Mouse (Mus musculus) CH12.LX (cell line): ENCODE data around the gene Slc7a7. TPM values are rescaled to one million over a fixed set of nuclear protein-coding genes. Genes with fewer than 3 reads are reported as not detected.

Source experiments
- DNase-seq: peaks from one replicate; pipeline ENCODE4 v3.0.0-alpha.2; 2013; ENCODE audit errors: extremely low read depth
- H3K27ac ChIP-seq: 2 replicates; pipeline ENCODE4 v1.5.1; 2012; ENCODE audit warnings: low read depth, mild to moderate bottlenecking, control low read depth, moderate library complexity; ENCODE audit not compliant: insufficient read depth
- H3K27me3 ChIP-seq: replicated peaks from 2 replicates; pipeline ENCODE3; 2012; ENCODE audit warnings: inconsistent platforms
- H3K36me3 ChIP-seq, 2 experiments: replicated peaks in 1 of 2; 2 replicates each; pipeline versions ENCODE3 to v1.6.1; 2012; ENCODE audit warnings: inconsistent platforms in 1 of 2, low read length in 1 of 2, mild to moderate bottlenecking in 1 of 2, mixed read lengths in 1 of 2, moderate library complexity in 1 of 2; ENCODE audit not compliant: control insufficient read depth in 1 of 2, insufficient read depth in 1 of 2
- H3K4me1 ChIP-seq, 2 experiments: 2 replicates each; pipeline ENCODE4 v1.6.1; 2012; ENCODE audit warnings: inconsistent platforms in 1 of 2, moderate library complexity in 1 of 2; ENCODE audit not compliant: insufficient read depth in 2 of 2, control insufficient read depth in 1 of 2
- H3K4me2 ChIP-seq: 2 replicates; pipeline ENCODE4 v1.6.1; 2012; ENCODE audit warnings: low read depth, mild to moderate bottlenecking, control low read depth; ENCODE audit not compliant: poor library complexity, insufficient read depth, severe bottlenecking
- H3K4me3 ChIP-seq, 3 experiments: fragments of 150-350 bp in 1 of 3; sonication (generic) in 1 of 3; replicated peaks in 1 of 3; 2 replicates each; pipeline versions ENCODE3 to v1.5.1; 2011 to 2012; ENCODE audit warnings: low read depth in 2 of 3, low read length in 2 of 3, mild to moderate bottlenecking in 2 of 3, moderate library complexity in 2 of 3, control low read depth in 1 of 3, improper control_type of control experiment in 1 of 3, inconsistent platforms in 1 of 3, mixed read lengths in 1 of 3; ENCODE audit not compliant: poor library complexity in 1 of 3
- H3K79me2 ChIP-seq: replicated peaks from 2 replicates; pipeline ENCODE4 v1.6.1; 2012; ENCODE audit warnings: mild to moderate bottlenecking, moderate library complexity; ENCODE audit not compliant: control insufficient read depth, poor library complexity, insufficient read depth, severe bottlenecking; ENCODE audit errors: extremely low read depth
- H3K9ac ChIP-seq: 2 replicates; pipeline ENCODE4 v1.6.1; 2012; ENCODE audit warnings: low read depth, mild to moderate bottlenecking, control low read depth, moderate library complexity; ENCODE audit not compliant: insufficient read depth
- H3K9me3 ChIP-seq: replicated peaks from 2 replicates; pipeline ENCODE3; 2012; ENCODE audit warnings: low read length, inconsistent platforms, mixed read lengths
- CTCF ChIP-seq, 2 experiments: IDR thresholded peaks in 1 of 2; conservative IDR thresholded peaks in 1 of 2; 2 replicates each; pipeline ENCODE4 v1.5.1; 2011 to 2012; ENCODE audit warnings: low read depth in 2 of 2, low read length in 2 of 2, improper control_type of control experiment in 1 of 2, inconsistent platforms in 1 of 2, mild to moderate bottlenecking in 1 of 2, moderate library complexity in 1 of 2
- E2F4 ChIP-seq: IDR thresholded peaks from 2 replicates; pipeline ENCODE4 v1.6.1; 2011; ENCODE audit warnings: low read depth, low read length, improper control_type of control experiment; ENCODE audit not compliant: insufficient replicate concordance
- ELF1 ChIP-seq: IDR thresholded peaks from 2 replicates; pipeline ENCODE4 v1.6.1; 2014; ENCODE audit warnings: low read depth, mild to moderate bottlenecking, inconsistent platforms, low read length, improper control_type of control experiment
- HCFC1 ChIP-seq: IDR thresholded peaks from 2 replicates; pipeline ENCODE4 v1.6.1; 2012; ENCODE audit warnings: low read depth, mild to moderate bottlenecking, inconsistent platforms, low read length, improper control_type of control experiment
- IRF4 ChIP-seq: IDR thresholded peaks from 2 replicates; pipeline ENCODE4 v1.6.1; 2014; ENCODE audit warnings: low read depth, mild to moderate bottlenecking, inconsistent platforms, low read length, improper control_type of control experiment
- JUN ChIP-seq: IDR thresholded peaks from 2 replicates; pipeline ENCODE4 v1.6.1; 2011; ENCODE audit warnings: low read depth, mild to moderate bottlenecking, low read length, improper control_type of control experiment, moderate library complexity; ENCODE audit not compliant: insufficient read depth
- MAFK ChIP-seq: IDR thresholded peaks from 2 replicates; pipeline ENCODE4 v1.6.1; 2011; ENCODE audit warnings: low read length, improper control_type of control experiment; ENCODE audit not compliant: insufficient replicate concordance
- MAZ ChIP-seq: IDR thresholded peaks from 2 replicates; pipeline ENCODE4 v1.6.1; 2012; ENCODE audit warnings: low read depth, mild to moderate bottlenecking, inconsistent platforms, low read length, improper control_type of control experiment, moderate library complexity
- MXI1 ChIP-seq: IDR thresholded peaks from 2 replicates; pipeline ENCODE4 v1.6.1; 2011; ENCODE audit warnings: mild to moderate bottlenecking, low read depth, low read length, improper control_type of control experiment
- PAX5 ChIP-seq: IDR thresholded peaks from 2 replicates; pipeline ENCODE4 v1.6.1; 2012; ENCODE audit warnings: low read length, inconsistent platforms, mixed read lengths
- RAD21 ChIP-seq: IDR thresholded peaks from 2 replicates; pipeline ENCODE4 v1.6.1; 2011; ENCODE audit warnings: low read depth, mild to moderate bottlenecking, low read length, improper control_type of control experiment, moderate library complexity
- SIN3A ChIP-seq: IDR thresholded peaks from 2 replicates; pipeline ENCODE4 v1.6.1; 2012; ENCODE audit warnings: low read length, improper control_type of control experiment, inconsistent platforms
- SMC3 ChIP-seq: IDR thresholded peaks from 2 replicates; pipeline ENCODE4 v1.6.1; 2011; ENCODE audit warnings: low read depth, low read length, improper control_type of control experiment
- TBP ChIP-seq: conservative IDR thresholded peaks from 2 replicates; pipeline ENCODE4 v1.6.1; 2011; ENCODE audit warnings: low read depth, low read length, improper control_type of control experiment
- UBTF ChIP-seq: IDR thresholded peaks from 2 replicates; pipeline ENCODE4 v1.6.1; 2012; ENCODE audit warnings: low read depth, mild to moderate bottlenecking, inconsistent platforms, low read length, improper control_type of control experiment, moderate library complexity
- USF1 ChIP-seq: IDR thresholded peaks from 2 replicates; pipeline ENCODE4 v1.6.1; 2014; ENCODE audit warnings: low read depth, mild to moderate bottlenecking, inconsistent platforms, low read length, improper control_type of control experiment
- USF2 ChIP-seq: conservative IDR thresholded peaks from 2 replicates; pipeline ENCODE4 v1.6.1; 2011; ENCODE audit warnings: low read depth, low read length, improper control_type of control experiment
- ZMIZ1 ChIP-seq: IDR thresholded peaks from 2 replicates; pipeline ENCODE4 v1.6.1; 2012; ENCODE audit warnings: low read depth, mild to moderate bottlenecking, inconsistent platforms, low read length, improper control_type of control experiment
- dilution Hi-C: fragments of 300-500 bp; cut with MboI; formaldehyde crosslinking; loops from 2 replicates; pipeline ENCODE4 v1.14.3; 2020; ENCODE audit warnings: low sequenced_read_pairs; ENCODE audit not compliant: extremely low pct_unique_long_range_greater_than_20kb, extremely low pct_ligation_motif_present
- in situ Hi-C: fragments of 300-500 bp; cut with MboI; formaldehyde crosslinking; loops from 3 replicates; pipeline ENCODE4 v1.14.3; 2019; ENCODE audit warnings: low sequenced_read_pairs, low pct_ligation_motif_present, low pct_unique_long_range_greater_than_20kb, mixed read lengths
- polyA plus RNA-seq: library from polyadenylated mRNA; unstranded; fragments of >175 nt; gene quantifications from 2 replicates; pipeline ENCODE4 v1.2.1, GENCODE M21; 2012; ENCODE audit warnings: low read depth; ENCODE audit not compliant: insufficient read length
- total RNA-seq, 2 experiments: library from RNA; depleted of rRNA; stranded (reverse); fragments of 300-350 nt in 1 of 2; fragments of >200 nt in 1 of 2; gene quantifications; 2 replicates each; pipeline ENCODE4 v1.2.3; 2012 to 2014

Gene Slc7a7
- total and polyA plus RNA-seq, 3 experiments = 27.8 to 50.4 (median 45.4) TPM

DNA sequence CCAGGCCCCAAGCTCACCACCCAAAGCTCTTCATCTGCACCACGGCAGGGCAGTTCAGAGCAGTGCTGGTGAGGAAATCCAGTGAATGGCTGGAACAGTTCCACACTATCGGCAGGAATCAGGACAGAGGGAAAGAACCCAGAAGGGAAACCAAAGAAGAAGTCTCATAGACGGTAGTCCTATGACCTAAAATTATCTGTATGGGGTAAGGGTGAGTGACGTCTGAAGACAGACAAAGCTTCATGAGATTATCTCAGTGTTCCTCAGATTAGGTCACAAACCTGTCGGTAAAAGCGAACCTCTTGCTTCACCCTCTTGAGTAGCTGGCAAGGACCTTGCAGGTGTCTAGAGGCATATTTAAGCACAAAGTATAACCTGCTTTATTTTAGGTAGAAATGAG, 40.4 kb downstream of the Slc7a7 start:
- H3K9ac ChIP-seq = no peak overlapping the region
- H3K9me3 ChIP-seq = no peaks in the 10 kb centered on the region
- dilution Hi-C loops = no loop called here
- H3K4me1 ChIP-seq = peaks cover 4 to 49% of the 10 kb centered on the region in 2 experiments; a peak in 3 of 4 replicates
- peaks cover 11% of the 10 kb centered on the region; the same call in 1 of the 2 replicates for H3K79me2 ChIP-seq
- H3K4me2 ChIP-seq = no peak overlapping the region
- H3K36me3 ChIP-seq = peaks cover 31 to 75% of the 10 kb centered on the region in 2 experiments
- no peak overlapping the region for H3K4me3 ChIP-seq
- no peaks in the 10 kb centered on the region for H3K27me3 ChIP-seq
- TF ChIP-seq USF1 (no peak), E2F4 (no peak), SMC3 (no peak), SIN3A (no peak), MXI1 (no peak), PAX5 (no peak), UBTF (no peak), MAFK (no peak), TBP (no peak), USF2 (no peak), JUN (no peak), MAZ (no peak)
- DNase-seq = no peak
- in situ Hi-C loops = no loop called here
- H3K27ac ChIP-seq = no peak overlapping the region

- Histone ChIP-seq H3K79me2 (peaks cover 7% of the 10 kb centered on the region; the same call in 1 of the 2 replicates), H3K9me3 (peaks cover 4% of the 10 kb centered on the region), H3K27me3 (no peaks in the 10 kb centered on the region), H3K4me3 (no peak overlapping the region), H3K9ac (no peak overlapping the region), H3K27ac (no peak overlapping the region), H3K36me3 (peaks cover 40 to 75% of the 10 kb centered on the region in 2 experiments), H3K4me1 (peaks cover 4 to 39% of the 10 kb centered on the region in 2 experiments; a peak in 3 of 4 replicates), H3K4me2 (no peak overlapping the region)
- TF ChIP-seq IRF4 (no peak), HCFC1 (no peak), ZMIZ1 (no peak), SMC3 (peak; percentile 82), USF2 (no peak), CTCF (conservative IDR thresholded peaks at IDR 0.05 in 1 of 2, IDR thresholded peaks at IDR 0.05 in 1 of 2; ENCODE audit: low read depth in 2 of 2, low read length in 2 of 2) (peak; percentile 16 to 81; a peak in 2 of 4 replicates), RAD21 (peak; percentile 63), TBP (no peak), ELF1 (no peak), E2F4 (no peak), PAX5 (no peak)
- dilution Hi-C loops = no loop called here
- DNase-seq = peak; percentile 65
- in situ Hi-C loops = no loop called here
Measured at GRCm38 (mm10) chr14:54375916-54376315, 41.7 kb downstream of the Slc7a7 start.
